Mouse (Mus musculus) left cerebral cortex, postnatal 25 days (tissue): ENCODE measurements around the gene Pdzd2. TPM values are rescaled to one million over a fixed set of nuclear protein-coding genes. Genes with fewer than 3 reads are reported as not detected.

Source experiments
- DNase-seq, 2 experiments: peaks; one replicate each; pipeline ENCODE4 v3.0.0; 2022; ENCODE audit warnings: low spot score in 2 of 2, mixed read lengths in 1 of 2
- intact Hi-C: fragments of 180-260 bp; cut with DNase I; formaldehyde crosslinking; loops from one replicate; pipeline ENCODE4 v1.15.1; 2025
- microRNA-seq, 2 experiments: library from miRNA; unstranded; fragments of <30 nt; microRNA quantifications; one replicate each; pipeline ENCODE4 v1.2.0; 2022
- total RNA-seq, 2 experiments: library from RNA; stranded (reverse); gene quantifications; 2 replicates each; pipeline ENCODE4 v1.2.3; 2021

The Pdzd2 gene
- total RNA-seq, 2 experiments from 2014 or later = 79.8 to 89.9 TPM

DNA sequence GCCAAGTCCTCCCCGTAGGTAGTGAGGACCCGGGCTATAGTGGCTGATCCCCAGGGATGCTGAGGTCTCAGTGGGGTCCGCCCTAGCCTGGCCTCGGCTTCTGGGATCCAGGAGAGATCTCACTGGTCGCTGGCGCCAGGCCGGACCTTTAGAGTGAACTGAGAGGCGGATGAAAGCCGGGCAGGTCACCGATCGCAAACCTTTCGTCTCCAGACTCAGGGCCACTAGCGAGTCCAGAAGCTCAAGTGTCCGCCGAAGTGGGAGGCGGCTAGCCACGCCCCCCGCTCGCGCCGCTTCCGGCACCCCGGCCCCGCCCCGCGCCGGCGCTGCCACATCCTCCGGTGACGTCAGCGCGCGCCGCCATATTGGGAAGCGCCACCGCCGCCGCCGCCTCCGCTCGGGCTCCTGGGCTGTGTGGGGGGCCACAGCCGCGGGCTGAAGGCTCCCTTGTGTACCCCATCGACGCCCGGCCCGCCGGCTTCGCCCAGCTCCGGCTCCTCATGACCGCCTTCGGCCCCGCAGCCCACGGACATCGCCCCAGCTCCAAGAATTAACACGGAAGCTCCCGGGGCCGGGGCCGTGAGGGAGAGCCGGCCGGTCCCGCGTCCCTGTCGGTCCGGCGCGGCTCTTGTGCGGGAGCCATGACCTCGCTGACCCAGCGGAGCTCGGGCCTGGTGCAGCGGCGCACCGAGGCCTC is 418.5 kb downstream of the Pdzd2 start, which contains the start of gene Golph3:
Golph3 (plus strand) TSS at position 360 of the 697 bp plus-strand sequence.
- DNase-seq = peak; percentile 96
- intact Hi-C loops = loop anchor here (5.0 kb wide), 1 partner anchor 114 kb away; the partner anchor contains the start of gene Mtmr12

DNA sequence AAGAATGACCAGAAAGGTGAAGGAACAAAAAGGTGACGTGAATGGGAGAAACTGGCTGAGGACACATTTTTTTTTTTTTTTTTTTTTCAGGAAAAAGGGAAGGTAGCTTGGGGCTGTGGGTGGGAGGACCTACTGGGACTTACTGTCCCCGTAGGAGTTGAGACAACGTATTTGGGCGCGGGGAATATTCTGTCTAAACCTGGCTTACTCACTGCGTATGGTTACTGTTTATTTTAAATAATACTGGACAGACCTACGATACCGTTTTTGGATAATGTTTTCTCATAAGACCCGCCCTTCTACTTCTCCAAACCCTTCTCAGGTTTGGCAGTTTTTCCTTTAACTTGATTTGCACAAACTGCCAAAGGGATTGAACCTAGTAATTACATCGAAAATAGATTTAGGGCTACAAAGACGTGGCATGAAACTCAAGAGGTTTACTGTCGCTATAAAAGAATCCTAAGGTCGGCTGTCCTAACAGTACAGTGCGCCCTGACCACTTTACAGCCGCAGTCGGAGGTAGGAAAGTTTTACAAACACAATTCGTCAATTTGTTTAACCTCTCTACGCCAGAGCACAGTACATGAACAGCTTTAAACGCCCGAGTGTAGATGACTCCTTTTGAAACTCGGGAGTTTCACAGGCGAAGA is 419.2 kb downstream of the Pdzd2 start:
- DNase-seq = no peak
- intact Hi-C loops = loop anchor here (5.0 kb wide), 1 partner anchor 113 kb away; the partner anchor contains the start of gene Mtmr12

DNA sequence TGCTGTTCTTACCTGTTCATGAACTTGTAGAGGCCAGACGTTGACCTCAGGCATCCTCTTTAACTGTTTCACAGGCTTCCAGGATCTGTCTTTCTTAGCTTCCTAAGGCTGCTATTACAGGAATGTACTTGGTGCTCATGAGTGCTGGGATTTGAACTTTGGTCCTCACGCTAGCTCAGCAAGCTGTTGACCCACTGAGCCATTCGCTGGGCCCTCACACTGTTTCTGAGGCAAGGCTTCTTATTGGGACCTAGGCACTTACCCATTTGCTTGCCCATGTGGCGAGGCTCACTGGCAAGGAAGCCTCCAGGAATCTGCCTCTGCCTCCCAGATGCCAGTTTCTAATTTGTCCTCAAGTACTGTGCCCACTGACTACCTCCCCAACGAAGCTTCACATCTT is 419.8 kb downstream of the Pdzd2 start:
- no peak for DNase-seq
- intact Hi-C loops = loop anchor here (5.0 kb wide), 1 partner anchor 113 kb away; the partner anchor contains the start of gene Mtmr12

DNA sequence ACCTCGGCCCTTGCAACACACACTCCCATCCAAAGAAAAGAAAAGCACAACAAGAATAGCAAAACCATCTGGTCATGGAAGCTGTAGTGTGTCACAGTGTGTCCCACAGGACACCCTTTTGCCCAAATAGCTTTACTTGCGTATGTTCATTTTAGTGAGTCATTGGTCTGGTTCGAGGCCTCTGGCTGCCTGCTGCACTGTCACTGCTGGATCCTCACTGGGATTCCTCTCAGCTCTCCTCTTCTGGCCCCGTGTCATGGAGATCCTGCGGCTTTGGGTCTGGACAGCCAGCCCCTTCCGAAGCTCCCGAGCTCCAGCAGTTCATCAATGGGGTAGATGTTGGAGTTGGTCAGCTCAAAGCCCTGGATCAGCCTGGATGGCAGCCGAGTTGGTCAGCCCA is 421.3 kb downstream of the Pdzd2 start:
- no peak for DNase-seq
- intact Hi-C loops = no loop called here

DNA sequence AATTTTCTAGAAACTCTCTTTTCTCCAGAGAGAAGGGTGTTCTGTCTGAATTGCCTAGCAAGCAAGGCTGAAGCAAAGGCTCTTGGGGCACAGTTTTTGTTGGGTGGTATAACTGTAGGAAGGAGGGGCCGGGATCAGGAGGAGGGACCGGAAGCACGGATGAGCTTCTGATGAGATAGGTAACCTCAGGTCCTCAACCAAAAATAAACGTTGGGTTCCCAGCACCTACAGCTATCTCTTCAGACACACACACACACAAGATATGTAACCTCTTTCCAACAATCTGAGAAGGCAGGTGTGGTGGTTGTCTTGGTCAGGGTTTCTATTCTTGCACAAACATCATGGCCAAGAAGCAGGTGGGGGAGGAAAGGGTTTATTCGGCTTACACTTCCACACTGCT is 422.4 kb downstream of the Pdzd2 start:
- no peak for DNase-seq
- intact Hi-C loops = no loop called here

DNA sequence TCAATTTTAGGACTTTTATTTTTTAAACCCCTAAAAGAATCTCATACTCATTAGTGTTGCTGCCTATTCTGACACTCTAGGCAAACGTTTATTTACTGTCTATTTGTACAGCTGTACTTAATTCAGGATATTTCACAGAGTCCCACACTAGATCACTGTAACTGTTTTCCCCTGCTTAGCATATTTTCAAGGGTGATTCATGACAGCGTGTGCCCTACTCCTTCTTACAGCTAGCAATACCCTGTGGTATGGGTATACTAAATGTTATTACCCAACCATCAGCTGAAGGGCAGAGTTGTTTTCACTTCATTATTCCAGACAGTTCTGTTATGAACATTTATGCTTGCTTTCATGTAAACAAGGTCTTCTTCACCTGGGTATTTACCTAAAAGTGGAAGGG is 423.7 kb downstream of the Pdzd2 start:
- DNase-seq = no peak
- intact Hi-C loops = no loop called here

DNA sequence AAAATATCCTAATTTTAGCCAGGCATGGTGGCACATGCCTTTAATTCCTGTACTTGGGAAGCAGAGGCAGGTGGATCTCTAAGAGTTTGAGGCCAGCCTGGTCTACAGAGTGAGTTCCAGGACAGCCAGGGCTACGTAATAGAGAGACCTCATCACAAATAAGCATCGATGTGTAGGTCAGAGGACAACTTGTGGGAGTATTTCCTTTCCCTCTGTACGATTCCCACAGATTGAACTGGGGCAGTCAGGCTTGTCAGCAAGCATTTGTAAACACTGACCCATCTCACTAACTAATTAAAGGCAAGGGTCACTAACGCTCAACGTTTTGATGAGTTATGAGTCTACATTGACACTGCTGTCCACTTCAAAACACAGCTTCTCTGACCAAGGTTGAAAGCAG is 425.1 kb downstream of the Pdzd2 start:
- no peak for DNase-seq
- intact Hi-C loops = no loop called here

DNA sequence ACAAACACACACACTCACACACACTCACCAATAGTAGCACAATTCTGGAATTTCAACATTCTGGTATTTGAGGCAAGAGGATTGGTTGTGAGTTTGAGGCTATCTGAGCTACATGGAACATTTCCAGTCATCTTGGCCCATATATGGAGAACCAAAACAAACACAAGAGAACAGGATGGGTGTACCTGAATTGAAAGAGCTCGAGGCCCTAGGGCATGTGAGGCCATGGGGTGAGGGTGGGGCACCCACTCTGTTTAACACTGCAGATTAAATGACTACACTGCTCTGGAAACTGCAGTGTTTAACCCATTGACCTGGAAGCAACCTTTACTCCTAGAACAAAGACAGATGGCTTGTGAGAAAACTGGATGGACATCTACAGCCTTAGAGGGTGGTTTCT is 426.5 kb downstream of the Pdzd2 start:
- intact Hi-C loops = no loop called here
- no peak for DNase-seq

DNA sequence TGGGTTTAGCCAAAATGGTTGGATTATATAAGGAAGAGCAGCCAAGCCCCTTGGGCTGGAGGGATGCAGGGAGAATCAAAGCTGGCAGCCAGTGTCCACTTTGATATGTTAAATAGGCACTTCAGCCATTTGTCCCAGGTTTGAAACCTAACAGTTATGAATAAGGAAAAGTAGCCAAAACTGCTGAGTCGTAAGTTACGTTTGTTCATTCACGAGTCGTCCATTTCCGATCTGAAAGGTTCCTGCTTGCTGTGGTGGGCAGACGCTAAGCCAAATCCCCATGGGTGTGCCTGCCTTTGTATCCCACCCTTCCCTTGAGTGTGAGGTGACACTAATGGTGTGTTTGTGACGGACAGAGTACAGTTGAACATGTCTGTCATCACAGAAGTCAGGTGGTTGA is 428.3 kb downstream of the Pdzd2 start:
- DNase-seq = no peak
- intact Hi-C loops = no loop called here

DNA sequence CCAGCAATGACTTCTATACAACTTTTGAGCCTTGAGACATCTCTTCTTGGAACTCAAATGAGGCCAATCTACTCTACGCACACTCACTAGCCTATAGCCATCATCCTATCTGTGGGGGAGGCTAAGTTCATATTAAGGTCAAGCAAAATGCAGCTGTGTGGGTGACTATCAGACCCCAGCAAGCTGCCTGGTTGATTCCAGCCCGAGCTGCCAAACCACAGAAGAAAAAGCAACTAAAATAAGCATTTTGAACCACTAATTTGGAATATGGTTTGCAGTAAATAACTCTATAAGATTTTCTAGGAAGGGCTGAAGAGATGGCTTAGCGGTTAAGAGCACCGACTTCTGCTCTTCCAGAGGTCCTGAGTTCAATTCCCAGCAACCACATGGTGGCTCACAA is 429.0 kb downstream of the Pdzd2 start:
- intact Hi-C loops = no loop called here
- DNase-seq = no peak

Small RNAs within 50 kb of the gene (microRNA-seq; reads per million reads assigned to microRNA genes)
- 0 reads per million in 2 experiments for gene Gm24135
- gene Gm24302 = 0 reads per million in 2 experiments

Other genes starting within 250 kb of the Pdzd2 start
- 10 to 100 TPM; 28.7 to 29.0 TPM for gene 6030458C11Rik, start 84.7 kb upstream of the Pdzd2 start, total RNA-seq
- gene Drosha, start 84.9 kb upstream of the Pdzd2 start, total RNA-seq = 10 to 100 TPM; 86.4 to 87.3 TPM